Mouse (Mus musculus) splenic B cell, adult 2 months (primary cell): Measurements from ENCODE around the gene Tmem199.

Experiments
- DNase-seq: peaks from one replicate; pipeline ENCODE4 v3.0.0-alpha.2; 2011; ENCODE audit warnings: low read depth, low spot score
- H3K27me3 ChIP-seq: 2 replicates; pipeline ENCODE4 v1.6.1; 2012; ENCODE audit warnings: mild to moderate bottlenecking, low read length, moderate library complexity, mixed read lengths; ENCODE audit not compliant: control insufficient read depth, poor library complexity, insufficient read depth, severe bottlenecking
- H3K36me3 ChIP-seq: 2 replicates; pipeline ENCODE4 v1.6.1; 2012; ENCODE audit warnings: mild to moderate bottlenecking, low read length, moderate library complexity, mixed read lengths; ENCODE audit not compliant: control insufficient read depth, poor library complexity, insufficient read depth, severe bottlenecking

Gene Tmem199

GRCm38 (mm10) chr11:78512025-78512957, at the start of gene Tmem199, which contains the start of gene Poldip2:
Tmem199 (minus strand) TSS chr11:78512172.
Poldip2 (plus strand) TSS chr11:78512193.
- peak; percentile 95 for DNase-seq
- no peaks in the 10 kb centered on the region for H3K27me3 ChIP-seq
- peaks cover 5% of the 10 kb centered on the region for H3K36me3 ChIP-seq

GRCm38 (mm10) chr11:78560447-78560846, 48.5 kb upstream of the Tmem199 start:
- peak; percentile 72 for DNase-seq
- no peaks in the 10 kb centered on the region for H3K27me3 ChIP-seq

GRCm38 (mm10) chr11:78557241-78557640, 45.3 kb upstream of the Tmem199 start:
- DNase-seq, result no peak
- H3K27me3 ChIP-seq, result no peaks in the 10 kb centered on the region
- H3K36me3 ChIP-seq, result no peaks in the 10 kb centered on the region

More at GRCm38 (mm10) chr11:78560447-78560846, 48.5 kb upstream of the Tmem199 start:
- H3K36me3 ChIP-seq, result no peaks in the 10 kb centered on the region

- Histone ChIP-seq H3K27me3 (no peaks in the 10 kb centered on the region), H3K36me3 (no peaks in the 10 kb centered on the region)
- DNase-seq, result no peak
These were observed 44.1 kb upstream of the Tmem199 start for GRCm38 (mm10) chr11:78556070-78556469.

- no peaks in the 10 kb centered on the region for H3K27me3 ChIP-seq
These were observed 43.7 kb upstream of the Tmem199 start for GRCm38 (mm10) chr11:78555623-78556022.

GRCm38 (mm10) chr11:78551059-78551398, 39.1 kb upstream of the Tmem199 start:
- H3K27me3 ChIP-seq, result no peaks in the 10 kb centered on the region
- no peak for DNase-seq
- no peaks in the 10 kb centered on the region for H3K36me3 ChIP-seq

More at GRCm38 (mm10) chr11:78555623-78556022, 43.7 kb upstream of the Tmem199 start:
- no peaks in the 10 kb centered on the region for H3K36me3 ChIP-seq
- DNase-seq, result no peak

GRCm38 (mm10) chr11:78550168-78551058, 38.4 kb upstream of the Tmem199 start, which contains the start of gene Tmem97:
Tmem97 (minus strand) TSS chr11:78550777.
- Histone ChIP-seq H3K27me3 (no peaks in the 10 kb centered on the region), H3K36me3 (no peaks in the 10 kb centered on the region)
- DNase-seq, result peak; percentile 97

GRCm38 (mm10) chr11:78549491-78549987, 37.6 kb upstream of the Tmem199 start:
- no peaks in the 10 kb centered on the region for H3K27me3 ChIP-seq
- no peak for DNase-seq

GRCm38 (mm10) chr11:78547718-78548460, 35.9 kb upstream of the Tmem199 start:
- H3K27me3 ChIP-seq, result no peaks in the 10 kb centered on the region
- no peak for DNase-seq

More at GRCm38 (mm10) chr11:78549491-78549987, 37.6 kb upstream of the Tmem199 start:
- H3K36me3 ChIP-seq, result no peaks in the 10 kb centered on the region

GRCm38 (mm10) chr11:78545181-78545580, 33.2 kb upstream of the Tmem199 start:
- no peak for DNase-seq
- Histone ChIP-seq H3K27me3 (no peaks in the 10 kb centered on the region), H3K36me3 (no peaks in the 10 kb centered on the region; the same call in 1 of the 2 replicates)

More at GRCm38 (mm10) chr11:78547718-78548460, 35.9 kb upstream of the Tmem199 start:
- H3K36me3 ChIP-seq, result no peaks in the 10 kb centered on the region

GRCm38 (mm10) chr11:78544449-78545111, 32.6 kb upstream of the Tmem199 start:
- H3K27me3 ChIP-seq, result no peaks in the 10 kb centered on the region
- no peak for DNase-seq
- H3K36me3 ChIP-seq, result peaks cover 1% of the 10 kb centered on the region; the same call in 1 of the 2 replicates

- Histone ChIP-seq H3K27me3 (no peaks in the 10 kb centered on the region), H3K36me3 (peaks cover 1% of the 10 kb centered on the region; the same call in 1 of the 2 replicates)
- DNase-seq, result no peak
These were observed 28.4 kb upstream of the Tmem199 start for GRCm38 (mm10) chr11:78540358-78540757.

- no peak for DNase-seq
- Histone ChIP-seq H3K27me3 (no peaks in the 10 kb centered on the region), H3K36me3 (peaks cover 1% of the 10 kb centered on the region; the same call in 1 of the 2 replicates)
These were observed 24.7 kb upstream of the Tmem199 start for GRCm38 (mm10) chr11:78536690-78537084.
